Mouse (Mus musculus) MEL (cell line): ENCODE measurements around the gene Gnai3. TPM values are rescaled to one million over a fixed set of nuclear protein-coding genes. Genes with fewer than 3 reads are reported as not detected.

Experiments
- DNase-seq: peaks from one replicate; pipeline ENCODE4 v3.0.0; 2011; ENCODE audit warnings: low read depth, low spot score
- H3K27ac ChIP-seq: 2 replicates; pipeline ENCODE4 v1.5.1; 2012; ENCODE audit warnings: low read depth, mild to moderate bottlenecking, control low read depth, low read length, moderate library complexity; ENCODE audit not compliant: control insufficient read depth
- H3K27me3 ChIP-seq, 2 experiments: fragments of 150-350 bp in 1 of 2; sonication (generic) in 1 of 2; 2 replicates each; pipeline ENCODE4 v1.6.1; 2012; ENCODE audit warnings: low read length in 2 of 2, mild to moderate bottlenecking in 2 of 2, improper control_type of control experiment in 1 of 2, moderate library complexity in 1 of 2; ENCODE audit not compliant: insufficient read depth in 2 of 2, control insufficient read depth in 1 of 2
- H3K36me3 ChIP-seq, 2 experiments: 2 replicates each; pipeline ENCODE4 v1.6.1; 2012 to 2014; ENCODE audit warnings: low read length in 2 of 2, improper control_type of control experiment in 1 of 2, inconsistent platforms in 1 of 2, mild to moderate bottlenecking in 1 of 2; ENCODE audit not compliant: insufficient read depth in 2 of 2, control insufficient read depth in 1 of 2
- H3K4me1 ChIP-seq, 2 experiments: fragments of 150-350 bp in 1 of 2; sonication (generic) in 1 of 2; 2 replicates each; pipeline ENCODE4 v1.6.1; 2012; ENCODE audit warnings: low read length in 2 of 2, improper control_type of control experiment in 1 of 2, mild to moderate bottlenecking in 1 of 2; ENCODE audit not compliant: insufficient read depth in 2 of 2, control insufficient read depth in 1 of 2
- H3K4me3 ChIP-seq, 2 experiments: fragments of 150-350 bp in 1 of 2; sonication (generic) in 1 of 2; 2 replicates each; pipeline ENCODE4 v1.5.1; 2012; ENCODE audit warnings: low read depth in 2 of 2, low read length in 2 of 2, mild to moderate bottlenecking in 2 of 2, moderate library complexity in 2 of 2, control low read depth in 1 of 2, improper control_type of control experiment in 1 of 2; ENCODE audit not compliant: control insufficient read depth in 1 of 2, insufficient read depth in 1 of 2
- H3K79me2 ChIP-seq: 2 replicates; pipeline ENCODE4 v1.6.1; 2012; ENCODE audit warnings: mild to moderate bottlenecking, low read length, moderate library complexity; ENCODE audit not compliant: control insufficient read depth, poor library complexity, insufficient read depth
- H3K9ac ChIP-seq: 2 replicates; pipeline ENCODE4 v1.6.1; 2012; ENCODE audit warnings: low read depth, mild to moderate bottlenecking, control low read depth, low read length, moderate library complexity; ENCODE audit not compliant: control insufficient read depth, poor library complexity, severe bottlenecking
- H3K9me3 ChIP-seq: fragments of 150-350 bp; sonication (generic); replicated peaks from 2 replicates; pipeline ENCODE4 v1.6.1; 2012; ENCODE audit warnings: mild to moderate bottlenecking, low read length, improper control_type of control experiment, moderate library complexity; ENCODE audit not compliant: insufficient read depth
- CHD1 ChIP-seq: IDR thresholded peaks from 2 replicates; pipeline ENCODE4 v1.6.1; 2012; ENCODE audit warnings: low read depth, mild to moderate bottlenecking, inconsistent platforms, low read length, improper control_type of control experiment
- CHD2 ChIP-seq: IDR thresholded peaks from 2 replicates; pipeline ENCODE4 v1.6.1; 2011; ENCODE audit warnings: low read length, improper control_type of control experiment
- GABPA ChIP-seq: IDR thresholded peaks from 2 replicates; pipeline ENCODE4 v1.6.1; 2012; ENCODE audit warnings: low read depth, mild to moderate bottlenecking, inconsistent platforms, low read length, improper control_type of control experiment, moderate library complexity
- GATA1 ChIP-seq: IDR thresholded peaks from 2 replicates; pipeline ENCODE4 v1.6.1; 2011; ENCODE audit warnings: low read depth, low read length, improper control_type of control experiment
- HCFC1 ChIP-seq: IDR thresholded peaks from 2 replicates; pipeline ENCODE4 v1.6.1; 2012; ENCODE audit warnings: low read depth, mild to moderate bottlenecking, inconsistent platforms, low read length, improper control_type of control experiment, moderate library complexity
- KAT2A ChIP-seq: conservative IDR thresholded peaks from 2 replicates; pipeline ENCODE4 v1.6.1; 2012; ENCODE audit warnings: low read depth, low read length, improper control_type of control experiment, inconsistent platforms
- MAFK ChIP-seq: IDR thresholded peaks from 2 replicates; pipeline ENCODE4 v1.6.1; 2011; ENCODE audit warnings: low read depth, mild to moderate bottlenecking, low read length, improper control_type of control experiment, borderline replicate concordance
- MAZ ChIP-seq: IDR thresholded peaks from 2 replicates; pipeline ENCODE4 v1.6.1; 2012; ENCODE audit warnings: low read depth, mild to moderate bottlenecking, inconsistent platforms, low read length, improper control_type of control experiment
- MXI1 ChIP-seq: IDR thresholded peaks from 2 replicates; pipeline ENCODE4 v1.6.1; 2011; ENCODE audit warnings: mild to moderate bottlenecking, low read depth, low read length, improper control_type of control experiment
- NRF1 ChIP-seq: IDR thresholded peaks from 2 replicates; pipeline ENCODE4 v1.6.1; 2014; ENCODE audit warnings: low read depth, mild to moderate bottlenecking, inconsistent platforms, low read length, improper control_type of control experiment, moderate library complexity; ENCODE audit not compliant: poor library complexity, insufficient read depth, severe bottlenecking
- POLR2A ChIP-seq, 2 experiments: IDR thresholded peaks; 2 replicates each; pipeline ENCODE4 v1.6.1; 2011 to 2012; ENCODE audit warnings: low read length in 2 of 2, mild to moderate bottlenecking in 2 of 2, control low read depth in 1 of 2, improper control_type of control experiment in 1 of 2, low read depth in 1 of 2, moderate library complexity in 1 of 2; ENCODE audit not compliant: control insufficient read depth in 1 of 2, insufficient read depth in 1 of 2, poor library complexity in 1 of 2
- POLR2AphosphoS2 ChIP-seq: IDR thresholded peaks from 2 replicates; pipeline ENCODE4 v1.6.1; 2011; ENCODE audit warnings: low read length, improper control_type of control experiment
- RCOR1 ChIP-seq: IDR thresholded peaks from 2 replicates; pipeline ENCODE4 v1.6.1; 2012; ENCODE audit warnings: low read depth, mild to moderate bottlenecking, inconsistent platforms, low read length, improper control_type of control experiment
- SMC3 ChIP-seq: IDR thresholded peaks from 2 replicates; pipeline ENCODE4 v1.6.1; 2011; ENCODE audit warnings: low read depth, low read length, improper control_type of control experiment
- TAL1 ChIP-seq: IDR thresholded peaks from 2 replicates; pipeline ENCODE4 v1.6.1; 2012; ENCODE audit warnings: mild to moderate bottlenecking, inconsistent platforms, low read length, moderate library complexity, mixed read lengths
- TCF12 ChIP-seq: IDR thresholded peaks from 2 replicates; pipeline ENCODE4 v1.6.1; 2014; ENCODE audit warnings: low read depth, mild to moderate bottlenecking, inconsistent platforms, low read length, improper control_type of control experiment, moderate library complexity
- ZKSCAN1 ChIP-seq: IDR thresholded peaks from 2 replicates; pipeline ENCODE4 v1.6.1; 2012; ENCODE audit warnings: low read depth, mild to moderate bottlenecking, inconsistent platforms, low read length, improper control_type of control experiment, moderate library complexity
- ZMIZ1 ChIP-seq: IDR thresholded peaks from 2 replicates; pipeline ENCODE4 v1.6.1; 2012; ENCODE audit warnings: low read depth, mild to moderate bottlenecking, inconsistent platforms, low read length, improper control_type of control experiment, moderate library complexity
- polyA plus RNA-seq, 2 experiments: library from polyadenylated mRNA; stranded (reverse) in 1 of 2; unstranded in 1 of 2; fragments of >175 nt in 1 of 2; fragments of >200 nt in 1 of 2; gene quantifications; 2 replicates each; pipeline versions ENCODE4 v1.2.1 to v1.2.4; 2012; ENCODE audit warnings: low replicate concordance in 2 of 2, low read depth in 1 of 2; ENCODE audit not compliant: insufficient read length in 2 of 2, insufficient read depth in 1 of 2, missing spikeins in 1 of 2
- total RNA-seq: library from RNA; depleted of rRNA; stranded (reverse); fragments of 300-350 nt; gene quantifications from 2 replicates; pipeline ENCODE4 v1.2.3, GENCODE M21; 2012

The Gnai3 gene
- total and polyA plus RNA-seq, 3 experiments, result 74.2 to 96.4 (median 92.1) TPM

DNA sequence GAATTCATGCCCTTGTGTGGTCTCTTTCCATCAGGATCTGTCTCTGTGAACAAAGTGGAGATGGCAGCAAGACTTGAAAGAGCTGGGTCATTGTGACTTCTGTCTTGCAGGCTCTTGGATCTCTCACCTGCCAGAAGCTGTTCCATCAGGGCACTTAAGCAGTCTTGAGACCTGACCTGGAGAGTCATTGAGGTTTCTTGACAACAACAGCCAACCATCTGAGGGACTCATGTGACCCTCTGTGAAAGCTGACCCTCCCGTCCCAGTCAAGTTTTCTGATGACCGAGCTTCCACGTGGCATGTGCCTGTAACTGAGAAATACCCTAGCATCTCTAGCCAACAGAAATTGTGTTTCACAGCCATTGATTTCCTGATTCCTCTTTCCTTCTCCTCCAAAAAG lies 38.8 kb upstream of the Gnai3 start:
- no peak overlapping the region for H3K9ac ChIP-seq
- H3K9me3 ChIP-seq, result no peaks in the 10 kb centered on the region
- TF ChIP-seq ZKSCAN1 (no peak), TAL1 (no peak), RCOR1 (no peak), POLR2A (IDR thresholded peaks at IDR 0.05; ENCODE audit: control insufficient read depth in 1 of 2, insufficient read depth in 1 of 2, low read depth in 1 of 2, low read length in 2 of 2, poor library complexity in 1 of 2) (no peak), POLR2AphosphoS2 (no peak), MAZ (no peak), MAFK (no peak), HCFC1 (no peak), CHD1 (no peak), GATA1 (no peak), TCF12 (no peak), ZMIZ1 (no peak), KAT2A (no peak), GABPA (no peak)
- H3K4me1 ChIP-seq, result peaks cover 0 to 11% of the 10 kb centered on the region in 2 experiments; a peak in 2 of 4 replicates
- H3K79me2 ChIP-seq, result peaks cover 3% of the 10 kb centered on the region; the same call in 1 of the 2 replicates
- no peak overlapping the region for H3K4me3 ChIP-seq
- no peaks in the 10 kb centered on the region; a peak in 1 of 4 replicates for H3K36me3 ChIP-seq
- no peak for DNase-seq
- H3K27ac ChIP-seq, result no peak overlapping the region
- H3K27me3 ChIP-seq, result peaks cover 8 to 9% of the 10 kb centered on the region in 2 experiments

DNA sequence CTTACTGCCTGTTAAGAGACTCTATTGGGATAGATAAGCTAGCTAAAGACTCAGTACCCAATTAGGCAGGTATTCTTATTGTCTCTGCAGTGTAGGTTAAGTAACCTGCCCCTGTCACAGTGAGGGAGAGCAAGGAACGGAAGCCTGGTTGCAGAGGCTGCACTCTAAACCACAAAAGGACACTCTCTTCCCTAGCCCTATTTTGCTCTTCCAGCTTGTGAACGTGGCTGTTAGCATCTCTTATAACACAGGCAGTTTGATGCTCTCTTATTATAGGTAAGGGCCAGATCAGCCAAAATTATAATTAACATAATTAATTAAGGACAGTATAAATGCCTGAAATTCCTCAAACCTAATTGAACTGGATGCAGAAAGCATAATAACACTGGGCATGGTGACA lies 34.6 kb upstream of the Gnai3 start:
- Histone ChIP-seq H3K9ac (no peak overlapping the region), H3K79me2 (no peaks in the 10 kb centered on the region), H3K9me3 (no peaks in the 10 kb centered on the region), H3K27ac (no peak overlapping the region), H3K27me3 (peaks cover 10 to 13% of the 10 kb centered on the region in 2 experiments), H3K36me3 (no peaks in the 10 kb centered on the region), H3K4me3 (no peak overlapping the region), H3K4me1 (peaks cover 0 to 2% of the 10 kb centered on the region in 2 experiments; a peak in 1 of 4 replicates)
- DNase-seq, result no peak
- TF ChIP-seq NRF1 (no peak), GATA1 (no peak), HCFC1 (no peak), CHD1 (no peak), GABPA (no peak), KAT2A (no peak), SMC3 (no peak), MXI1 (no peak), RCOR1 (no peak), CHD2 (no peak), TAL1 (no peak)
- TF ChIP-seq, all 39 proteins: peak for 0
